Mouse (Mus musculus): ENCODE results near the gene Creb5.
"Not testable (repeated sequence)": the region's sequence is repeated elsewhere in the genome, so short reads cannot be mapped to it uniquely, and the experiment has no call there.

Gene Creb5

GRCm38 (mm10) chr6:53319543-53320325, 32.7 kb downstream of the Creb5 start:
- DNase-seq, result peak; percentile 9 to 45

- peak; percentile 21 to 35 for DNase-seq
Measured at GRCm38 (mm10) chr6:53337398-53337797, 50.3 kb downstream of the Creb5 start.

GRCm38 (mm10) chr6:53352311-53352960, 65.4 kb downstream of the Creb5 start:
- no peak for DNase-seq

- DNase-seq, result no peak
Measured at GRCm38 (mm10) chr6:53356328-53356727, 69.3 kb downstream of the Creb5 start.

- no peak for DNase-seq
Measured at GRCm38 (mm10) chr6:53363535-53363934, 76.5 kb downstream of the Creb5 start.

- no peak for DNase-seq
Measured at GRCm38 (mm10) chr6:53363981-53364391, 76.9 kb downstream of the Creb5 start.

GRCm38 (mm10) chr6:53369147-53369546, 82.1 kb downstream of the Creb5 start:
- no peak for DNase-seq

- peak; percentile 35 to 58 for DNase-seq
Measured at GRCm38 (mm10) chr6:53369928-53370327, 82.9 kb downstream of the Creb5 start.

GRCm38 (mm10) chr6:53371962-53372361, 84.9 kb downstream of the Creb5 start:
- DNase-seq, result no peak

- DNase-seq, result no peak
Measured at GRCm38 (mm10) chr6:53374315-53374941, 87.4 kb downstream of the Creb5 start.

- DNase-seq, result no peak
Measured at GRCm38 (mm10) chr6:53389277-53389676, 102.2 kb downstream of the Creb5 start.

GRCm38 (mm10) chr6:53390413-53390812, 103.3 kb downstream of the Creb5 start:
- DNase-seq, result peak; percentile 31 to 35

GRCm38 (mm10) chr6:53394026-53394425, 107.0 kb downstream of the Creb5 start:
- no peak for DNase-seq

GRCm38 (mm10) chr6:53395208-53395607, 108.1 kb downstream of the Creb5 start:
- no peak for DNase-seq

GRCm38 (mm10) chr6:53396421-53396820, 109.4 kb downstream of the Creb5 start:
- no peak for DNase-seq

GRCm38 (mm10) chr6:53397797-53398196, 110.7 kb downstream of the Creb5 start:
- DNase-seq, result no peak

GRCm38 (mm10) chr6:53398297-53399140, 111.4 kb downstream of the Creb5 start:
- no peak for DNase-seq

GRCm38 (mm10) chr6:53401364-53401763, 114.3 kb downstream of the Creb5 start:
- DNase-seq, result no peak

GRCm38 (mm10) chr6:53402551-53402950, 115.5 kb downstream of the Creb5 start:
- DNase-seq, result not testable (repeated sequence)

GRCm38 (mm10) chr6:53409183-53409582, 122.1 kb downstream of the Creb5 start:
- DNase-seq, result no peak

GRCm38 (mm10) chr6:53421345-53421744, 134.3 kb downstream of the Creb5 start:
- no peak for DNase-seq

- DNase-seq, result no peak
Measured at GRCm38 (mm10) chr6:53429368-53429767, 142.3 kb downstream of the Creb5 start.

GRCm38 (mm10) chr6:53429891-53430290, 142.8 kb downstream of the Creb5 start:
- no peak for DNase-seq

All from lung, postnatal 4 days (tissue).